Comparison of ENCODE assay signal across 9 mouse cellular contexts in the genomic region with DNA sequence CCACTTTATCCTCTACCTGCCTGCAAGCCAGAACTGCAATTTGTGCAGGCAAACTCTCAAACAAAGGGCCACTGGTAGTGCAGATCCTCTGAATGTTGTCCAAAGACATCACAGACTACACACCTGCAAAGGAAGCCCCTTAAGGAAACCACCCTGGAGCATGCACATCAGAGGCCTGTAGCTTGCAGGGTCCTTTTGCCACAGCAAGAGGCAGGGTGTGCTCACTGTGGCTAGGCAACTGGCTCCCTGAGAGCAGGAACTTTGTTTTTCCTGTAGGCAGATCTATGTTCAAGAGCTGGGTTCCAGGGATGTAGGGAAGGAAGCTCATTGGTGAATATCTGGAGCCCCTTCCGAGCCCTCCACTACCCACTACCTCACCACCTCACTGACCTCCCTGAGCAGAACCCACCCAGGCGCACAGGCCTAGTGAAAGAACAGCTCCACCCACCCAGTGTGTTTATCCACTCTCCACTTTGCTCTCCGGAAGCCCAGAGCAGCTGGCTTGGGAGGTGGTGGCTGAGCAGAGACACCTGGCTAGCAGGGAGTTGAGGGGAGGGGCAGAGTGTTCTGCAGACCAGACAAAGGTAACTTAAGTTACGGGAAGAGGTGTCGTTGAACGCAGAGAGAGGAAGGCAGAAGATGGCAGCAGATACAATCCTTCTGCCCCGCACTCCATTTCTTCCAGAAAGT. TPM values are rescaled to one million over a fixed set of nuclear protein-coding genes. Genes with fewer than 3 reads are reported as not detected.
DNase-seq lines count a peak whose midpoint lies in the region; ATAC-seq and TF ChIP-seq lines count a peak whose summit lies in the region.
"Had no signal": no experiment of that assay in that cellular context is flagged by ENCODE, and none has a peak within 500 bp of the region (broad histone marks: within the 10 kb centered on the region; RNA-seq: fewer than 3 reads in every experiment).

No protein-coding gene starts in this region.

- H3K36me3 ChIP-seq in kidney, postnatal 0 days (ENCODE audit: insufficient read depth, low read length) = no peaks in the 10 kb centered on the region
- no peaks in the 10 kb centered on the region for H3K36me3 ChIP-seq in hindbrain, embryonic 11.5 days (ENCODE audit: control insufficient read depth, insufficient read depth, low read length)

- DNase-seq in kidney, postnatal 0 days (ENCODE audit: low spot score) = no peak
- no peak for DNase-seq in kidney, postnatal 4 days
- DNase-seq in hindbrain, embryonic 11.5 days (ENCODE audit: low spot score) = no peak
- DNase-seq in lung, postnatal 14 days = peak; percentile 69
- peak; percentile 77 for DNase-seq in thymus, postnatal 14 days
- DNase-seq in adrenal gland, adult (ENCODE audit: inconsistent age in 2 of 2, low spot score in 1 of 2) = no peak
- DNase-seq in c-Kit-positive CD71-positive TER-119-positive erythroid progenitor cells, embryonic 14.5 days (ENCODE audit: low spot score) = no peak
- DNase-seq in yolk sac, embryonic 10.5 days (ENCODE audit: low spot score) = no peak

- no peak overlapping the region for H3K4me3 ChIP-seq in kidney, postnatal 0 days (replicated peaks; ENCODE audit: low read depth, low read length)
- no peak overlapping the region for H3K4me3 ChIP-seq in hindbrain, embryonic 11.5 days (ENCODE audit: low read depth, low read length)

- no peak overlapping the region for H3K27ac ChIP-seq in kidney, postnatal 0 days
- H3K27ac ChIP-seq in hindbrain, embryonic 11.5 days (ENCODE audit: low read depth, low read length) = no peak overlapping the region

- no peak overlapping the region for H3K9ac ChIP-seq in kidney, postnatal 0 days (ENCODE audit: low read depth, low read length)
- no peak overlapping the region for H3K9ac ChIP-seq in hindbrain, embryonic 11.5 days (ENCODE audit: low read depth, low read length)

- no peak for ATAC-seq in kidney, postnatal 0 days (replicated peaks; ENCODE audit: low FRiP score, low read depth)
- no peak for ATAC-seq in hindbrain, embryonic 11.5 days (ENCODE audit: low FRiP score)

- H3K9me3 ChIP-seq in kidney, postnatal 0 days (replicated peaks; ENCODE audit: low read length) = no peaks in the 10 kb centered on the region
- H3K9me3 ChIP-seq in hindbrain, embryonic 11.5 days (ENCODE audit: control insufficient read depth, low read length) = no peaks in the 10 kb centered on the region

- no peaks in the 10 kb centered on the region for H3K27me3 ChIP-seq in kidney, postnatal 0 days (ENCODE audit: insufficient read depth, low read length)
- peaks cover 12% of the 10 kb centered on the region; the same call in 1 of the 2 replicates for H3K27me3 ChIP-seq in hindbrain, embryonic 11.5 days (ENCODE audit: control insufficient read depth, insufficient read depth, low read length)

- H3K4me2 ChIP-seq in kidney, postnatal 0 days (ENCODE audit: low read length) = peak overlapping the region; percentile 92; the same call in 1 of the 2 replicates
- peak overlapping the region; percentile 99 for H3K4me2 ChIP-seq in hindbrain, embryonic 11.5 days (replicated peaks; ENCODE audit: low read depth, low read length)

- 41% methylated on average over 7 of the region's 7 CpGs for WGBS in kidney, postnatal 0 days
- 61% methylated on average over 7 of the region's 7 CpGs for WGBS in hindbrain, embryonic 11.5 days

- no peak for TF ChIP-seq CTCF in kidney, postnatal 0 days (IDR thresholded peaks at IDR 0.05; ENCODE audit: low read depth)

- peaks cover 22% of the 10 kb centered on the region for H3K4me1 ChIP-seq in kidney, postnatal 0 days (replicated peaks; ENCODE audit: insufficient read depth, low read length)
- H3K4me1 ChIP-seq in hindbrain, embryonic 11.5 days (replicated peaks; ENCODE audit: control insufficient read depth, insufficient read depth, low read length) = peaks cover 29% of the 10 kb centered on the region

RNA-seq across cellular contexts. Expression of gene Kcnh2, which starts 4.1 kb away (rescaled TPM):
- polyA plus RNA-seq in kidney, postnatal 0 days (2015; fragmentation: Nextera tagmentation; extraction: Ambion mirVana) = 3.9 and 4.4 TPM in 2 replicates
- polyA plus RNA-seq in hindbrain, embryonic 11.5 days (2014; fragmentation: Nextera tagmentation; extraction: Ambion mirVana) = 11.9 and 12.3 TPM in 2 replicates
- polyA plus RNA-seq: liver, adult 2 months had no signal

RNA-seq across cellular contexts. Expression of gene Nos3, which starts 17.3 kb away (rescaled TPM):
- polyA plus RNA-seq in kidney, postnatal 0 days (2015; fragmentation: Nextera tagmentation; extraction: Ambion mirVana) = 12.8 and 14.0 TPM in 2 replicates
- 4.5 and 5.2 TPM in 2 replicates for polyA plus RNA-seq in hindbrain, embryonic 11.5 days (2014; fragmentation: Nextera tagmentation; extraction: Ambion mirVana)

RNA-seq across cellular contexts. Expression of gene Atg9b, which starts 44.6 kb away (rescaled TPM):
- 0.59 and 0.60 TPM in 2 replicates for polyA plus RNA-seq in kidney, postnatal 0 days (2015; fragmentation: Nextera tagmentation; extraction: Ambion mirVana)
- 0.12 and 0.28 TPM in 2 replicates for polyA plus RNA-seq in hindbrain, embryonic 11.5 days (2014; fragmentation: Nextera tagmentation; extraction: Ambion mirVana)

RNA-seq across cellular contexts. Expression of gene Abcb8, which starts 46.1 kb away (rescaled TPM):
- polyA plus RNA-seq in kidney, postnatal 0 days (2015; fragmentation: Nextera tagmentation; extraction: Ambion mirVana) = 48.6 and 51.7 TPM in 2 replicates
- 29.7 and 31.7 TPM in 2 replicates for polyA plus RNA-seq in hindbrain, embryonic 11.5 days (2014; fragmentation: Nextera tagmentation; extraction: Ambion mirVana)

Comparison
In these comparisons a context has a peak if more than half of its experiments do, and no peak if none do; other contexts are left out.
1. DNase-seq: peak in lung, postnatal 14 days (single experiment) and thymus, postnatal 14 days (single experiment); none in kidney, postnatal 0 days (single experiment), kidney, postnatal 4 days (0 of 2), hindbrain, embryonic 11.5 days (single experiment), adrenal gland, adult (0 of 2), c-Kit-positive CD71-positive TER-119-positive erythroid progenitor cells, embryonic 14.5 days (single experiment) and yolk sac, embryonic 10.5 days (single experiment).